Mouse (Mus musculus) G1E (cell line): ENCODE results near the gene Enc1.

Source experiments
- CTCF ChIP-seq: IDR thresholded peaks from 2 replicates; pipeline ENCODE4 v1.5.1; 2012; ENCODE audit warnings: low read depth, low read length, inconsistent platforms, mixed read lengths
- GATA1 ChIP-seq: IDR thresholded peaks from 2 replicates; pipeline ENCODE4 v1.6.1; 2012; ENCODE audit warnings: borderline replicate concordance, low read length, inconsistent platforms, mixed read lengths
- GATA2 ChIP-seq: IDR thresholded peaks from 2 replicates; pipeline ENCODE4 v1.6.1; 2012; ENCODE audit warnings: low read depth, low read length, inconsistent platforms, borderline replicate concordance
- TAL1 ChIP-seq: conservative IDR thresholded peaks from 2 replicates; pipeline ENCODE4 v1.6.1; 2012; ENCODE audit warnings: low read depth, low read length, inconsistent platforms, mixed read lengths

GRCm38 (mm10) chr13:97296281-97296680 lies 55.4 kb downstream of the Enc1 start:
- TF ChIP-seq CTCF, result no peak
- no peak for TF ChIP-seq GATA1
- TF ChIP-seq GATA2, result no peak
- no peak for TF ChIP-seq TAL1
